In the genomic region with DNA sequence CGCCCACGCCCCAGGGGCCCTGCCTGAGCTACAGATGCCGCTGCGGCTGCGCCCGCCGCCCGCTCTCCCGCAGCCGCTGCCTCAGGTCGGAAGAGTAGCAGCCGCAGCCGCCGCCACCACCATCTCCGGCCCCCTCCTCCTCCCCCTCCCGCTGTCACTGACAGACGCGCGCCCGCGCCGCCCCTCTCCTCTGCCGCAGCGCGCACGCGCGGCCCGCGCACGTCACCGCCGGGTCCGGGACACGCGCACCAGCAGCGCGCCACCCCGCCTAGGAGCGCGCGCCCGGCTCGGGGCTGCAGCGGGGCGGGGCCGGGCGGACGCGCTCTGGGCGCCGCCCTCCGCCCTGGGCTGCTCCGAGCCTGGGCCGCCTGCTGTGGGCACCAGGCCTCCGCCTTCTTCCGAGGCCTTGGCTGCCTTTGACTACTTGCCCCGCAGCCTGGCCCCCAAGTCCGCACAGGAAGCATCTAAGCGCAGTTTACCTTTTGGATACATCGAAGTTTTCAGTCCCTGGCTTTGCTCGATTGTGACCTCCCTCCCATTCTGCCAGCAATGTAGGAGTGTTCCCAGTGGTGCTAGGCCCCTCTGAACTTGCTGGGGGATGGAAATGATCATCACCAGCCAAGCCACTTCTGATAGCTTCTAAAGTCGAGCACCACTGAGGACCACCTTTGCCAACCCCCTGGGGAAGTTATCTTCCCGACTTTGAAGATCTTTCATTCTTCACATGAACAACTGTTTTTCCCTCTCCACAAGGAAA, we compare ENCODE assay signal across 8 mouse cellular contexts. TPM values are rescaled to one million over a fixed set of nuclear protein-coding genes. Genes with fewer than 3 reads are reported as not detected.
DNase-seq lines count a peak whose midpoint lies in the region; ATAC-seq and TF ChIP-seq lines count a peak whose summit lies in the region.

A gene (minus strand): TSS at position 201 of the 757 bp plus-strand sequence.

- no peak for TF ChIP-seq CTCF in MEL (IDR thresholded peaks at IDR 0.05 in 2 of 3, conservative IDR thresholded peaks at IDR 0.05 in 1 of 3; ENCODE audit: control insufficient read depth in 1 of 3, insufficient read depth in 1 of 3, low read depth in 2 of 3, low read length in 3 of 3, poor library complexity in 1 of 3, severe bottlenecking in 1 of 3)
- TF ChIP-seq CTCF in forebrain, postnatal 0 days (IDR thresholded peaks at IDR 0.05; ENCODE audit: low read depth) = no peak
- no peak for TF ChIP-seq CTCF in lung, embryonic 14.5 days (IDR thresholded peaks at IDR 0.05; ENCODE audit: low read depth)
- no peak for TF ChIP-seq CTCF in olfactory bulb, adult 2 months (IDR thresholded peaks at IDR 0.05; ENCODE audit: insufficient read depth, low read depth, low read length)
- TF ChIP-seq CTCF in thymus, adult 2 months (IDR thresholded peaks at IDR 0.05; ENCODE audit: borderline replicate concordance, control insufficient read depth, extremely low read depth, insufficient read depth, low read length, poor library complexity) = 0 out of 2 replicates have a peak, but pooled peaks have one; percentile 51

- intact Hi-C loops in heart, postnatal 36 days (cut with DNase I) = loop anchor here (2.0 kb wide), 1 partner anchor 54 kb away; no protein-coding TSS in a partner anchor

- H3K79me2 ChIP-seq in MEL (ENCODE audit: control insufficient read depth, insufficient read depth, low read length, poor library complexity) = peaks cover 22% of the 10 kb centered on the region

- peak within 1 kb of the TSS; percentile 46 for H3K27ac ChIP-seq in MEL (ENCODE audit: control insufficient read depth, low read depth, low read length)
- H3K27ac ChIP-seq in forebrain, postnatal 0 days (ENCODE audit: low read depth, low read length) = peak within 1 kb of the TSS; percentile 85
- peak within 1 kb of the TSS; percentile 46 for H3K27ac ChIP-seq in lung, embryonic 14.5 days (ENCODE audit: low read depth)
- H3K27ac ChIP-seq in olfactory bulb, adult 2 months (ENCODE audit: insufficient read depth, low read depth, low read length) = peak within 1 kb of the TSS; percentile 75
- no peak within 1 kb of the TSS for H3K27ac ChIP-seq in thymus, adult 2 months (ENCODE audit: control insufficient read depth, insufficient read depth, low read length)

- no peak for TF ChIP-seq EP300 in MEL (IDR thresholded peaks at IDR 0.05; ENCODE audit: low read depth in 1 of 2, low read length in 2 of 2)

- H3K27me3 ChIP-seq in MEL (ENCODE audit: control insufficient read depth in 1 of 2, insufficient read depth in 2 of 2, low read length in 2 of 2) = no peaks in the 10 kb centered on the region
- H3K27me3 ChIP-seq in forebrain, postnatal 0 days (ENCODE audit: insufficient read depth, low read length) = no peaks in the 10 kb centered on the region
- peaks cover 14% of the 10 kb centered on the region for H3K27me3 ChIP-seq in lung, embryonic 14.5 days (ENCODE audit: insufficient read depth, low read length)
- H3K27me3 ChIP-seq in thymus, adult 2 months (ENCODE audit: control insufficient read depth, insufficient read depth, low read length) = no peaks in the 10 kb centered on the region

- H3K9me3 ChIP-seq in MEL (replicated peaks; ENCODE audit: insufficient read depth, low read length) = no peaks in the 10 kb centered on the region
- H3K9me3 ChIP-seq in forebrain, postnatal 0 days (ENCODE audit: low read length) = no peaks in the 10 kb centered on the region
- H3K9me3 ChIP-seq in lung, embryonic 14.5 days (ENCODE audit: low read depth, low read length) = no peaks in the 10 kb centered on the region

- peak within 1 kb of the TSS; percentile 91 for H3K4me2 ChIP-seq in forebrain, postnatal 0 days (ENCODE audit: low read depth)
- H3K4me2 ChIP-seq in lung, embryonic 14.5 days = peak within 1 kb of the TSS; percentile 99

- peak; percentile 88 for ATAC-seq in forebrain, postnatal 0 days
- ATAC-seq in lung, embryonic 14.5 days (ENCODE audit: insufficient read depth) = peak; percentile 93

- H3K4me3 ChIP-seq in MEL (ENCODE audit: control insufficient read depth in 1 of 2, insufficient read depth in 1 of 2, low read depth in 2 of 2, low read length in 2 of 2) = peak within 1 kb of the TSS; percentile 79 to 83
- peak within 1 kb of the TSS; percentile 82 for H3K4me3 ChIP-seq in forebrain, postnatal 0 days (ENCODE audit: low read depth, low read length)
- H3K4me3 ChIP-seq in lung, embryonic 14.5 days (ENCODE audit: low read depth, low read length) = peak within 1 kb of the TSS; percentile 74
- peak within 1 kb of the TSS; percentile 87 for H3K4me3 ChIP-seq in olfactory bulb, adult 2 months (ENCODE audit: insufficient read depth, low read depth, low read length)
- H3K4me3 ChIP-seq in thymus, adult 2 months (ENCODE audit: control insufficient read depth, insufficient read depth, low read length) = peak within 1 kb of the TSS; percentile 55

- WGBS in forebrain, postnatal 0 days = 5% methylated on average over 56 of the region's 64 CpGs
- WGBS in lung, embryonic 14.5 days = 1% methylated on average over 25 of the region's 64 CpGs
- WGBS in olfactory bulb, adult 2 months = 1% methylated on average over 62 of the region's 64 CpGs
- WGBS in thymus, adult 2 months = 2% methylated on average over 59 of the region's 64 CpGs

- H3K9ac ChIP-seq in MEL (ENCODE audit: control insufficient read depth, low read depth, low read length, poor library complexity, severe bottlenecking) = peak within 1 kb of the TSS; percentile 86
- H3K9ac ChIP-seq in forebrain, postnatal 0 days = peak within 1 kb of the TSS; percentile 77
- H3K9ac ChIP-seq in lung, embryonic 14.5 days = peak within 1 kb of the TSS; percentile 61

- peaks cover 11 to 37% of the 10 kb centered on the region in 2 experiments for H3K4me1 ChIP-seq in MEL (ENCODE audit: control insufficient read depth in 1 of 2, insufficient read depth in 2 of 2, low read length in 2 of 2)
- H3K4me1 ChIP-seq in forebrain, postnatal 0 days (ENCODE audit: insufficient read depth) = peaks cover 26% of the 10 kb centered on the region
- H3K4me1 ChIP-seq in lung, embryonic 14.5 days (ENCODE audit: insufficient read depth) = peaks cover 4% of the 10 kb centered on the region
- H3K4me1 ChIP-seq in olfactory bulb, adult 2 months (ENCODE audit: control insufficient read depth, insufficient read depth, low read length) = peaks cover 19% of the 10 kb centered on the region
- peaks cover 16% of the 10 kb centered on the region for H3K4me1 ChIP-seq in thymus, adult 2 months (replicated peaks; ENCODE audit: control insufficient read depth, insufficient read depth, low read length)

- peaks cover 0 to 23% of the 10 kb centered on the region in 2 experiments; a peak in 2 of 4 replicates for H3K36me3 ChIP-seq in MEL (ENCODE audit: control insufficient read depth in 1 of 2, insufficient read depth in 2 of 2, low read length in 2 of 2)
- no peaks in the 10 kb centered on the region for H3K36me3 ChIP-seq in forebrain, postnatal 0 days (ENCODE audit: insufficient read depth)
- H3K36me3 ChIP-seq in lung, embryonic 14.5 days (ENCODE audit: insufficient read depth) = no peaks in the 10 kb centered on the region
- no peaks in the 10 kb centered on the region for H3K36me3 ChIP-seq in thymus, adult 2 months (ENCODE audit: control insufficient read depth, insufficient read depth, low read length)

- DNase-seq in MEL (ENCODE audit: low read depth, low spot score) = peak; percentile 88
- peak; percentile 87 to 98 for DNase-seq in cerebellum, adult 18-20 months
- peak; percentile 94 for DNase-seq in forebrain, postnatal 0 days
- peak; percentile 91 to 93 for DNase-seq in heart, postnatal 36 days
- DNase-seq in layer of hippocampus, adult 8-10 months (ENCODE audit: low spot score in 2 of 2) = peak; percentile 76 to 88
- DNase-seq in lung, embryonic 14.5 days = peak; percentile 96
- DNase-seq in thymus, adult 2 months = peak; percentile 94

- peak; percentile 69 to 74 for TF ChIP-seq POLR2A in MEL (IDR thresholded peaks at IDR 0.05; ENCODE audit: control insufficient read depth in 1 of 2, insufficient read depth in 1 of 2, low read depth in 1 of 2, low read length in 2 of 2, poor library complexity in 1 of 2)
- TF ChIP-seq POLR2A in olfactory bulb, adult 2 months (IDR thresholded peaks at IDR 0.05; ENCODE audit: insufficient read depth, low read depth, low read length) = peak; percentile 81; the same call in 1 of the 2 replicates
- TF ChIP-seq POLR2A in thymus, adult 2 months (IDR thresholded peaks at IDR 0.05; ENCODE audit: control insufficient read depth, extremely low read depth, insufficient read depth, low read length, poor library complexity) = peak; percentile 64

- no peak for TF ChIP-seq RAD21 in MEL (IDR thresholded peaks at IDR 0.05; ENCODE audit: low read depth, low read length)

TF ChIP-seq in MEL, 35 proteins besides CTCF, POLR2A, EP300 and RAD21 (continues in another document):
- TF ChIP-seq E2F4 (IDR thresholded peaks at IDR 0.05; ENCODE audit: borderline replicate concordance, low read depth, low read length) = no peak
- TF ChIP-seq ELF1 (IDR thresholded peaks at IDR 0.05; ENCODE audit: low read depth, low read length) = no peak
- peak; percentile 78; the same call in 1 of the 2 replicates for TF ChIP-seq MAZ (IDR thresholded peaks at IDR 0.05; ENCODE audit: low read depth, low read length)
- TF ChIP-seq NRF1 (IDR thresholded peaks at IDR 0.05; ENCODE audit: insufficient read depth, low read depth, low read length, poor library complexity, severe bottlenecking) = peak; percentile 80
- no peak for TF ChIP-seq TAL1 (IDR thresholded peaks at IDR 0.05; ENCODE audit: low read length)
- no peak for TF ChIP-seq MYC (IDR thresholded peaks at IDR 0.05; ENCODE audit: low read depth, low read length)
- TF ChIP-seq ZNF384 (IDR thresholded peaks at IDR 0.05; ENCODE audit: low read depth, low read length) = no peak
- no peak for TF ChIP-seq TCF12 (IDR thresholded peaks at IDR 0.05; ENCODE audit: low read depth, low read length)
- TF ChIP-seq CHD2 (IDR thresholded peaks at IDR 0.05; ENCODE audit: low read length) = no peak
- no peak for TF ChIP-seq RCOR1 (IDR thresholded peaks at IDR 0.05; ENCODE audit: low read depth, low read length)
- no peak for TF ChIP-seq CHD1 (IDR thresholded peaks at IDR 0.05; ENCODE audit: low read depth, low read length)
- no peak; the same call in 1 of the 2 replicates for TF ChIP-seq ZKSCAN1 (IDR thresholded peaks at IDR 0.05; ENCODE audit: low read depth, low read length)

RNA-seq across cellular contexts. Expression of the gene that starts here (rescaled TPM):
- 3.0 and 4.3 TPM in 2 replicates for total RNA-seq in MEL (2012; rRNA removed)
- polyA plus RNA-seq in MEL (2012; ENCODE audit: insufficient read depth in 1 of 2, insufficient read length in 2 of 2, low read depth in 1 of 2, low replicate concordance in 2 of 2, missing spikeins in 1 of 2) = 1 to 10 TPM in 1 of 2 experiments, not detected in 1; 3.0 TPM
- 18.0 and 19.9 TPM in 2 replicates for total RNA-seq in forebrain, postnatal 0 days (2014; rRNA removed)
- polyA plus RNA-seq in forebrain, postnatal 0 days (2015; fragmentation: Nextera tagmentation; extraction: Ambion mirVana) = 2.4 and 3.8 TPM in 2 replicates
- 10 to 100 TPM; 25.5 to 25.7 TPM for total RNA-seq in heart, postnatal 36 days (2021)
- total RNA-seq in layer of hippocampus, adult 8-10 months (2022) = 100 to 1,000 TPM in 2 of 4 experiments, 10 to 100 TPM in 2; 89.1 to 103 (median 99.7) TPM
- 1.3 and 1.4 TPM in 2 replicates for polyA plus RNA-seq in lung, embryonic 14.5 days (2014; fragmentation: Nextera tagmentation; extraction: Ambion mirVana)
- polyA plus RNA-seq in olfactory bulb, adult 2 months (2012; ENCODE audit: insufficient read depth, insufficient read length, low replicate concordance, missing spikeins) = not detected in 2 replicates
- polyA plus RNA-seq in thymus, adult 2 months (2012; rRNA removed) = 6.4 and 7.6 TPM in 2 replicates
